Mouse (Mus musculus): ENCODE data around the gene Hsd3b7. TPM values are rescaled to one million over a fixed set of nuclear protein-coding genes. Genes with fewer than 3 reads are reported as not detected.

Hsd3b7 gene
- polyA plus RNA-seq, 1 experiment from 2014 or later = 28.3 TPM

DNA sequence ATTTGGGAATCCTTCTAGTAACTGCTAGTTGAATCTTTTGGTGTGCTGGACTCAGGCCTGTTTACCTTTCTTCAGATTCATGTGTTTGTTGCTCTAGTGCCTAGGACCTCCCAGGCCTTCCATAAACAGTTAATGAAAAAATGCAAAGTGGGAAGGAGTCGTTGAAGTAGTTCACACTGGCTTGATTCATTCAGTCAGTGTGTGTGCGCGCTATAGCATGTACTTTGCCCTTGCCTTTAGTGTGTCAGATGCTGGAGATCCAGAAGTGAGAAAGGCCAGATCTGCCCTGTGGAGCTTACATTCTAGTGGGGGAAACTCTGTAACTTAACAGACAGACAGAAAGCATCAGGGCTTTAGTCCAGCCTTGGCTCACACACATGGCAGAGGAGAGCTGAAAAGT, 39.9 kb upstream of the Hsd3b7 start:
- no peaks in the 10 kb centered on the region for H3K4me1 ChIP-seq (replicated peaks; ENCODE audit: insufficient read depth, low read length)
- no peak overlapping the region for H3K4me2 ChIP-seq (ENCODE audit: low read length)
- no peaks in the 10 kb centered on the region for H3K9me3 ChIP-seq (replicated peaks; ENCODE audit: low read length)
- 66% methylated on average over 3 of the region's 3 CpGs for WGBS
- H3K9ac ChIP-seq (ENCODE audit: low read depth, low read length) = no peak overlapping the region
- no peak overlapping the region for H3K4me3 ChIP-seq (replicated peaks; ENCODE audit: low read depth, low read length)
- H3K36me3 ChIP-seq (ENCODE audit: insufficient read depth, low read length) = peaks cover 27% of the 10 kb centered on the region
- H3K27me3 ChIP-seq (ENCODE audit: insufficient read depth, low read length) = no peaks in the 10 kb centered on the region
- ATAC-seq (replicated peaks; ENCODE audit: low FRiP score, low read depth) (no peak), DNase-seq (ENCODE audit: low spot score) (no peak)
- no peak for TF ChIP-seq CTCF (IDR thresholded peaks at IDR 0.05; ENCODE audit: low read depth)
- no peak overlapping the region; the same call in 1 of the 2 replicates for H3K27ac ChIP-seq

DNA sequence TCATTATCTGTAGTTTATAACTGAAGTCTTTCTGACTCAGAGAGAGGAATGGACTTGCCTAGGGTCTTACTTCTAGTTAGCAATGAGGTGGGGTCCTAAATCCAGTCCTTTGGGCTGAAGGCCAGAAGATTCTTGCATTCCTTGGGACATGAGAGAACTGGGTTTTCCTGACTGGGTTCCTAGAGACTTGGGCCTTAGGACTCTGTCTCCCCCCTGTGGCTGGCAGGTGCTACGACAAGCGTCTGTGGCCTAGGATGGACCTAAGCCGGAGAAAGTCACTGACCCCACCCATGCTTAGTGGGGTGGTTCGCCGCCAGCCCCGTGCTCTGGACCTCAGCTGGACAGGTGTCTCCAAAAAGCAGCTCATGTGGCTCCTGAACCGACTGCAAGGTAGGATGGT, 39.4 kb upstream of the Hsd3b7 start:
- Histone ChIP-seq H3K27me3 (ENCODE audit: insufficient read depth, low read length) (no peaks in the 10 kb centered on the region), H3K27ac (no peak overlapping the region; the same call in 1 of the 2 replicates), H3K9me3 (replicated peaks; ENCODE audit: low read length) (no peaks in the 10 kb centered on the region), H3K4me3 (replicated peaks; ENCODE audit: low read depth, low read length) (no peak overlapping the region), H3K4me2 (ENCODE audit: low read length) (no peak overlapping the region), H3K9ac (ENCODE audit: low read depth, low read length) (peak overlapping the region; percentile 1; the same call in 1 of the 2 replicates), H3K36me3 (ENCODE audit: insufficient read depth, low read length) (peaks cover 27% of the 10 kb centered on the region), H3K4me1 (replicated peaks; ENCODE audit: insufficient read depth, low read length) (no peaks in the 10 kb centered on the region)
- 28% methylated on average over 7 of the region's 7 CpGs for WGBS
- DNase-seq (ENCODE audit: low spot score) (peak; percentile 90), ATAC-seq (replicated peaks; ENCODE audit: low FRiP score, low read depth) (peak; percentile 61)
- TF ChIP-seq CTCF (IDR thresholded peaks at IDR 0.05; ENCODE audit: low read depth) = peak; percentile 97

DNA sequence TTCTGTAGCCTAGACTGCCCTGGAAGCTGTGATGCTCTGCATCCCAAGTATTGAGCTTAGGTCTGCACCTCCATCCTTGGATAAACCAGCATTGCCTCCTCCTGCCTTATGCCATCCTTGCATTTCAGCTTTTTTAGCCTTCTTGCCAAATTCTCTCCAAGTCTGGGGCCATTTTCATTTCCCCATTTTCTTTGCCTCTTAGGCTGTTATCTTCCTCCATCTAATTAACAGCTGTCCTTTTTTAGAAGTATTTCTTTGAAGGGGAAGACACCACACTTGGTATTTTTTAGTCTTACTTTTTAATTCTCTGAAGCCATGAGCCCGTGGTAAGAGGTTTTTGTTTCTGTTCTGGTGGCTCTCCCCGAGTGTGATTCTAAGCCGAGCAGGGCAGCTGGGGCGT, 36.8 kb upstream of the Hsd3b7 start:
- ATAC-seq (replicated peaks; ENCODE audit: low FRiP score, low read depth) (no peak), DNase-seq (ENCODE audit: low spot score) (no peak)
- no peak overlapping the region for H3K9ac ChIP-seq (ENCODE audit: low read depth, low read length)
- H3K4me3 ChIP-seq (replicated peaks; ENCODE audit: low read depth, low read length) = no peak overlapping the region
- H3K9me3 ChIP-seq (replicated peaks; ENCODE audit: low read length) = no peaks in the 10 kb centered on the region
- H3K4me1 ChIP-seq (replicated peaks; ENCODE audit: insufficient read depth, low read length) = no peaks in the 10 kb centered on the region
- H3K27ac ChIP-seq = no peak overlapping the region
- no peak overlapping the region for H3K4me2 ChIP-seq (ENCODE audit: low read length)
- peaks cover 23% of the 10 kb centered on the region for H3K36me3 ChIP-seq (ENCODE audit: insufficient read depth, low read length)
- WGBS = 89% methylated on average over 4 of the region's 4 CpGs
- H3K27me3 ChIP-seq (ENCODE audit: insufficient read depth, low read length) = no peaks in the 10 kb centered on the region
- no peak for TF ChIP-seq CTCF (IDR thresholded peaks at IDR 0.05; ENCODE audit: low read depth)

DNA sequence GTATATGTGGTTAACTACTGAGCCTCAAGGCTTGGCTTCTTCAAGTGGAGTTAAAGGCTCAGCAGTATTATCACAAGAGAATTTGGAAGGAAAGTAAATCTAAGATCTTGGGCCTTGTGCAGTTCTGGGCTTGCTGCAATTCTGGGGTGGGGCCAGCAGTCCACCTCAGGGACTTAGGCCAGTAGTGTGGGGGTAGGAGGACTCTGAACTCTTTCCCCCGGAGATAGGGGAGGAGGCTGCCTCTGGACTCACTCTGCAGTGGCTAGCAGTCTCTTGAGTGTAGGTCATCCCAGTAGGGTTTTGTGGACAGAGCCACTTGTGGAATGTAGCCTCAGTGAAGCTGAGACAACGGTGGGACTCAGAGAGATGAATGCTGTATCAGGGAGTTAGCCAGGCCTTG, 34.6 kb upstream of the Hsd3b7 start:
- peaks cover 23% of the 10 kb centered on the region for H3K36me3 ChIP-seq (ENCODE audit: insufficient read depth, low read length)
- DNase-seq (ENCODE audit: low spot score) = no peak
- H3K27me3 ChIP-seq (ENCODE audit: insufficient read depth, low read length) = no peaks in the 10 kb centered on the region
- H3K4me2 ChIP-seq (ENCODE audit: low read length) = no peak overlapping the region
- no peak overlapping the region for H3K9ac ChIP-seq (ENCODE audit: low read depth, low read length)
- no peak overlapping the region for H3K27ac ChIP-seq
- no peaks in the 10 kb centered on the region for H3K9me3 ChIP-seq (replicated peaks; ENCODE audit: low read length)
- no peak for ATAC-seq (replicated peaks; ENCODE audit: low FRiP score, low read depth)
- no peak for TF ChIP-seq CTCF (IDR thresholded peaks at IDR 0.05; ENCODE audit: low read depth)
- peaks cover 4% of the 10 kb centered on the region; the same call in 1 of the 2 replicates for H3K4me1 ChIP-seq (replicated peaks; ENCODE audit: insufficient read depth, low read length)
- H3K4me3 ChIP-seq (replicated peaks; ENCODE audit: low read depth, low read length) = no peak overlapping the region
- WGBS = 75% methylated on average over 2 of the region's 2 CpGs

DNA sequence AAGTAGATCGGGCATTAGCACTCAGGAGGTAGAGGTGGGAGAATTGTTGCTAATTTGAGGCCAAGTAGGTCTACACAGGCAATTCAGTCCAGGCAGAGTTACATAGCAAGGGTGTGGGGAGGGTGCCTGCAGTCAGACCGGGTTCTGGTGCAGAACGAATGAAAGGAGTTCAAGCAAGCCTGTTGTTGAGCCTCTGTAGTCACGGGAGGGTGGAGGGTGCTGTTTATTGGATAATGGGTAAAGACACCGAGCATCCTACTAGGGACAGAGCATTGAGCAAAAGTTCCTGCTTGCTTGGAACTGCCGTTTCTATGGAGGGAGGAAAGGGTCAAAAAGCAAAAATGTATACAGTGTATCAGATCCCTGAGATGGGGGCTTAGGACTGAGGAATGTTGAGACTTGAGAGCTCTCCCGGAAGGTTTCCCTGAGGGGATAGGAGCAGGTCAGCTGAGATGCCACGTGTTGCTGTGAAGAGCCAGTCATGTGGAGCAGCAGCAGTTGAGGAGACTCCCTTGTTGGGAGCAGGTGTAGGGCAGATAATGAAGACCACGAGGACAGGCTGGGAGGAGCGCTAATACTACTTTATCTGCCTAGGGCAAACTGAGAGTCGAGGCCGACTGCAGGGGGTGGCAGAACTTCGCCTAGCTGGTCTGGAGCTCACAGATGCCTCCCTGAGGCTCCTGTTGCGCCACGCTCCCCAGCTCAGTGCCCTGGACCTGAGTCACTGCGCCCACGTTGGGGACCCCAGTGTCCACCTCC, 33.4 kb upstream of the Hsd3b7 start:
- Histone ChIP-seq H3K9me3 (replicated peaks; ENCODE audit: low read length) (no peaks in the 10 kb centered on the region), H3K4me3 (replicated peaks; ENCODE audit: low read depth, low read length) (no peak overlapping the region), H3K4me1 (replicated peaks; ENCODE audit: insufficient read depth, low read length) (peaks cover 6% of the 10 kb centered on the region; the same call in 1 of the 2 replicates), H3K9ac (ENCODE audit: low read depth, low read length) (no peak overlapping the region), H3K4me2 (ENCODE audit: low read length) (no peak overlapping the region), H3K27me3 (ENCODE audit: insufficient read depth, low read length) (no peaks in the 10 kb centered on the region), H3K36me3 (ENCODE audit: insufficient read depth, low read length) (peaks cover 23% of the 10 kb centered on the region), H3K27ac (no peak overlapping the region)
- 73% methylated on average over 17 of the region's 17 CpGs for WGBS
- DNase-seq (ENCODE audit: low spot score) (no peak), ATAC-seq (replicated peaks; ENCODE audit: low FRiP score, low read depth) (no peak)
- TF ChIP-seq CTCF (IDR thresholded peaks at IDR 0.05; ENCODE audit: low read depth) = no peak

DNA sequence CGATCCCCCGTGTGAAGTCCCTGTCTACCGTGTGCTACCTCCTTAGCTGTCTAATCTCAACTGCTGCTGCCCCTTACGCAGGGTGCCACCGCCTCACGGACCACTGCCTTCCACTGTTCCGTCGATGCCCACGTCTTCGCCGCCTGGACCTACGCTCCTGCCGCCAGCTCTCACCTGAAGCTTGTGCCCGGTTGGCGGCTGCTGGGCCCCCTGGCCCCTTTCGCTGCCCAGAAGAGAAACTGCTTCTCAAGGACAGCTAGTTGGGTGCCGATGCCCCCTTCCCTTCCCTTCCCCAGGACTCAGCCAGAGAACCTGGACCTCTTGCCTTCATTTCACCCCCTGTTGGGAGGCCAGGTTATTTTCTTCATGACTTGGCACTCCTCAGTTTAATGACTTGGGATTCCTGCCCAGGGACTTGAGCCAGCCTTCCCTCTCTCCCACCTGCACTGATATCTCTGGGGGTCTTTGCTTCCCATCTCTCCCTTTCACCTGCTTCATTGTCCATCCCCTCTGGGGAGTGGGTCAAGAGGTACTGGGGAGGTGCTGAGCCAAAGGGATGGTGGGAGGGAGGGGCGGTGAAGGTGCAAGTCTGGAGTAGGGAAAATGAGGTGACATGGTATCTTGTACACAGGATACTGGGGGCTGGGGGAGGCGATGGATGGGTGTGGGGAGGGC, 32.6 kb upstream of the Hsd3b7 start:
- no peak for ATAC-seq (replicated peaks; ENCODE audit: low FRiP score, low read depth)
- Histone ChIP-seq H3K36me3 (ENCODE audit: insufficient read depth, low read length) (peaks cover 23% of the 10 kb centered on the region), H3K27me3 (ENCODE audit: insufficient read depth, low read length) (no peaks in the 10 kb centered on the region), H3K4me2 (ENCODE audit: low read length) (no peak overlapping the region), H3K27ac (no peak overlapping the region), H3K4me3 (replicated peaks; ENCODE audit: low read depth, low read length) (no peak overlapping the region), H3K9ac (ENCODE audit: low read depth, low read length) (no peak overlapping the region), H3K4me1 (replicated peaks; ENCODE audit: insufficient read depth, low read length) (peaks cover 6% of the 10 kb centered on the region; the same call in 1 of the 2 replicates), H3K9me3 (replicated peaks; ENCODE audit: low read length) (no peaks in the 10 kb centered on the region)
- DNase-seq (ENCODE audit: low spot score) = no peak
- 92% methylated on average over 19 of the region's 19 CpGs for WGBS
- TF ChIP-seq CTCF (IDR thresholded peaks at IDR 0.05; ENCODE audit: low read depth) = no peak

Data from kidney, postnatal 0 days (tissue).